Comparison of ENCODE assay signal across 16 mouse cellular contexts in the genomic region with DNA sequence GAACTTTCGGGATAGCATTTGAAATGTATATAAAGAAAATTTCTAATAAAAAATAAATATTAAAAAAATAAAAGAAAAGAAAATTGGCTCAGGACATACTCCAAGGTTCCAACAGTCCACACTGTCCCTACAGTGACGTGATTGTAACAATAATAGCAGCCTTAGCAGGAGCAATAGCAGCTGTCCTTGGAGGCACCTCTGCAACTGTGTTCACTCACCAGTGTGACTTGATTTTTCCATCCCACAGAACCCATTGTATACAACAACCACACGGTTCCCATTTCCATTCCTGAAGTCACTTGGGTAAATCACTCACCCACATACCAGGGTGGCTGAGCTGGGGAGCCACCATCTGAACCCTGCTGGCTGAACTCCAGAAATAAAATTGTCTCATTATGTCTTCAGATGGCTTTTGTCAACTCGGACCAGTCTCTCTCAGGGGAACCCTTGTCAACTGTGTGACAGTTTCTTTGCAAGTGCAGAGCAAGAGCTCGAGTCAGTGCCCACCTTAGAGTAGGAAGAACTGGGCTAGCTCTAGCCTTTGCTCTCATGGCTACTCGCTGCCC.
A peak's percentile ranks its signal among the peaks of the same experiment; 100 is the strongest.
DNase-seq lines count a peak whose midpoint lies in the region; ATAC-seq and TF ChIP-seq lines count a peak whose summit lies in the region.
"Had no signal": no experiment of that assay in that cellular context is flagged by ENCODE, and none has a peak within 500 bp of the region (broad histone marks: within the 10 kb centered on the region; RNA-seq: fewer than 3 reads in every experiment).

No protein-coding gene starts in this region.

- no peaks in the 10 kb centered on the region for H3K27me3 ChIP-seq in forebrain, embryonic 14.5 days (replicated peaks; ENCODE audit: control insufficient read depth, insufficient read depth, low read length)
- no peaks in the 10 kb centered on the region for H3K27me3 ChIP-seq in forebrain, embryonic 11.5 days (ENCODE audit: control insufficient read depth, insufficient read depth, low read length)
- no peaks in the 10 kb centered on the region for H3K27me3 ChIP-seq in lung, embryonic 14.5 days (ENCODE audit: insufficient read depth, low read length)
- H3K27me3 ChIP-seq in hindbrain, embryonic 13.5 days, result no peaks in the 10 kb centered on the region
- H3K27me3 ChIP-seq: embryonic facial prominence, embryonic 12.5 days; liver, embryonic 12.5 days had no signal

- H3K9ac ChIP-seq in forebrain, embryonic 14.5 days (ENCODE audit: low read length), result no peak overlapping the region
- no peak overlapping the region for H3K9ac ChIP-seq in forebrain, embryonic 11.5 days (ENCODE audit: low read length)
- H3K9ac ChIP-seq in lung, embryonic 14.5 days, result no peak overlapping the region
- no peak overlapping the region for H3K9ac ChIP-seq in hindbrain, embryonic 13.5 days
- H3K9ac ChIP-seq: embryonic facial prominence, embryonic 12.5 days; liver, embryonic 12.5 days had no signal

- H3K36me3 ChIP-seq in forebrain, embryonic 14.5 days (ENCODE audit: control insufficient read depth, insufficient read depth, low read length), result no peaks in the 10 kb centered on the region
- H3K36me3 ChIP-seq in forebrain, embryonic 11.5 days (ENCODE audit: control insufficient read depth, insufficient read depth, low read length), result no peaks in the 10 kb centered on the region
- H3K36me3 ChIP-seq in lung, embryonic 14.5 days (ENCODE audit: insufficient read depth), result no peaks in the 10 kb centered on the region
- H3K36me3 ChIP-seq in hindbrain, embryonic 13.5 days, result no peaks in the 10 kb centered on the region
- H3K36me3 ChIP-seq: embryonic facial prominence, embryonic 12.5 days; limb, embryonic 10.5 days; liver, embryonic 12.5 days had no signal

- H3K9me3 ChIP-seq in forebrain, embryonic 14.5 days (replicated peaks; ENCODE audit: control insufficient read depth, low read length), result no peaks in the 10 kb centered on the region
- H3K9me3 ChIP-seq in forebrain, embryonic 11.5 days (ENCODE audit: control insufficient read depth, low read length), result no peaks in the 10 kb centered on the region
- no peaks in the 10 kb centered on the region for H3K9me3 ChIP-seq in lung, embryonic 14.5 days (ENCODE audit: low read depth, low read length)
- H3K9me3 ChIP-seq in hindbrain, embryonic 13.5 days, result no peaks in the 10 kb centered on the region
- H3K9me3 ChIP-seq: embryonic facial prominence, embryonic 12.5 days; limb, embryonic 10.5 days; liver, embryonic 12.5 days had no signal

- no peak for TF ChIP-seq CTCF in lung, embryonic 14.5 days (IDR thresholded peaks at IDR 0.05; ENCODE audit: low read depth)

- 53% methylated on average over 6 of the region's 6 CpGs for WGBS in forebrain, embryonic 14.5 days
- 51% methylated on average over 6 of the region's 6 CpGs for WGBS in forebrain, embryonic 11.5 days
- WGBS in lung, embryonic 14.5 days, result 60% methylated on average over 6 of the region's 6 CpGs
- 46% methylated on average over 6 of the region's 6 CpGs for WGBS in hindbrain, embryonic 13.5 days

- H3K4me2 ChIP-seq in forebrain, embryonic 14.5 days (ENCODE audit: low read length), result no peak overlapping the region
- H3K4me2 ChIP-seq in forebrain, embryonic 11.5 days (ENCODE audit: low read depth, low read length, severe bottlenecking), result no peak overlapping the region
- no peak overlapping the region for H3K4me2 ChIP-seq in lung, embryonic 14.5 days
- no peak overlapping the region for H3K4me2 ChIP-seq in hindbrain, embryonic 13.5 days
- H3K4me2 ChIP-seq: embryonic facial prominence, embryonic 12.5 days; liver, embryonic 12.5 days had no signal

- 0 out of 2 replicates have a peak, but pooled peaks have one; percentile 19 for ATAC-seq in forebrain, embryonic 14.5 days
- no peak; the same call in 1 of the 2 replicates for ATAC-seq in forebrain, embryonic 11.5 days (replicated peaks; ENCODE audit: low FRiP score)
- ATAC-seq in lung, embryonic 14.5 days (ENCODE audit: insufficient read depth), result 0 out of 2 replicates have a peak, but pooled peaks have one; percentile 41
- peak; percentile 41 for ATAC-seq in hindbrain, embryonic 13.5 days (ENCODE audit: low FRiP score)
- ATAC-seq: inflammation-experienced regulatory T-cells, adult 6 months; liver, embryonic 12.5 days had no signal

- peak; percentile 20 for DNase-seq in forebrain, embryonic 14.5 days (ENCODE audit: low spot score)
- DNase-seq in forebrain, embryonic 11.5 days (ENCODE audit: low spot score), result no peak
- DNase-seq in lung, embryonic 14.5 days, result no peak
- DNase-seq in lung, postnatal 36 days, result no peak
- peak; percentile 88 for DNase-seq in Muller cell, postnatal 12 days (ENCODE audit: inconsistent ontology term)
- no peak for DNase-seq in layer of hippocampus, adult 9-11 months
- no peak for DNase-seq in right cerebral cortex, postnatal 14 days
- DNase-seq: adrenal gland, adult 2 months; B cell, adult 2 months; cerebellum, adult 18-20 months; gastrocnemius, postnatal 14 days had no signal

- H3K4me1 ChIP-seq in forebrain, embryonic 14.5 days (ENCODE audit: control insufficient read depth, insufficient read depth, low read length), result peaks cover 6% of the 10 kb centered on the region
- H3K4me1 ChIP-seq in forebrain, embryonic 11.5 days (replicated peaks; ENCODE audit: control insufficient read depth, insufficient read depth, low read length), result no peaks in the 10 kb centered on the region
- H3K4me1 ChIP-seq in lung, embryonic 14.5 days (ENCODE audit: insufficient read depth), result no peaks in the 10 kb centered on the region
- H3K4me1 ChIP-seq in hindbrain, embryonic 13.5 days (replicated peaks), result peaks cover 40% of the 10 kb centered on the region
- H3K4me1 ChIP-seq: liver, embryonic 12.5 days had no signal

- no peak overlapping the region for H3K27ac ChIP-seq in forebrain, embryonic 14.5 days (ENCODE audit: low read depth, low read length)
- H3K27ac ChIP-seq in forebrain, embryonic 11.5 days (ENCODE audit: low read depth, low read length), result no peak overlapping the region
- H3K27ac ChIP-seq in lung, embryonic 14.5 days (ENCODE audit: low read depth), result no peak overlapping the region
- H3K27ac ChIP-seq in hindbrain, embryonic 13.5 days, result no peak overlapping the region
- H3K27ac ChIP-seq: embryonic facial prominence, embryonic 12.5 days; limb, embryonic 10.5 days; liver, embryonic 12.5 days had no signal

- no peak overlapping the region for H3K4me3 ChIP-seq in forebrain, embryonic 14.5 days (ENCODE audit: low read depth, low read length)
- H3K4me3 ChIP-seq in forebrain, embryonic 11.5 days (ENCODE audit: low read depth, low read length), result no peak overlapping the region
- no peak overlapping the region for H3K4me3 ChIP-seq in lung, embryonic 14.5 days (ENCODE audit: low read depth, low read length)
- H3K4me3 ChIP-seq in hindbrain, embryonic 13.5 days, result no peak overlapping the region
- H3K4me3 ChIP-seq: embryonic facial prominence, embryonic 12.5 days; limb, embryonic 10.5 days; liver, embryonic 12.5 days had no signal

Comparison
In these comparisons a context has a peak if more than half of its experiments do, and no peak if none do; other contexts are left out.
1. DNase-seq: peak in forebrain, embryonic 14.5 days (single experiment) and Muller cell, postnatal 12 days (single experiment); none in forebrain, embryonic 11.5 days (single experiment), lung, embryonic 14.5 days (single experiment), lung, postnatal 36 days (single experiment), layer of hippocampus, adult 9-11 months (single experiment) and right cerebral cortex, postnatal 14 days (single experiment).